Mouse (Mus musculus) forebrain, embryonic 11.5 days (tissue): ENCODE measurements around the gene Smco1. TPM values are rescaled to one million over a fixed set of nuclear protein-coding genes. Genes with fewer than 3 reads are reported as not detected.

Experiments
- ATAC-seq: fragments of 200-750 bp; cut with Nextera tagmentation; replicated peaks from 2 replicates; pipeline ENCODE4 v1.8.0; 2017; ENCODE audit warnings: moderate TSS enrichment; ENCODE audit not compliant: low FRiP score
- DNase-seq: peaks from one replicate; pipeline ENCODE4 v3.0.0-alpha.2; 2017; ENCODE audit warnings: low spot score
- H3K27ac ChIP-seq: fragments of 300-500 bp; sonication (generic); 2 replicates; pipeline ENCODE4 v1.5.1; 2014; ENCODE audit warnings: low read depth, low read length
- H3K27me3 ChIP-seq: fragments of 300-500 bp; sonication (generic); 2 replicates; pipeline ENCODE4 v1.6.1; 2014; ENCODE audit warnings: mild to moderate bottlenecking, low read length, mixed read lengths; ENCODE audit not compliant: control insufficient read depth, insufficient read depth
- H3K36me3 ChIP-seq: fragments of 300-500 bp; sonication (generic); 2 replicates; pipeline ENCODE4 v1.6.1; 2014; ENCODE audit warnings: mild to moderate bottlenecking, low read length, moderate library complexity, mixed read lengths; ENCODE audit not compliant: control insufficient read depth, insufficient read depth
- H3K4me1 ChIP-seq: fragments of 300-500 bp; sonication (generic); replicated peaks from 2 replicates; pipeline ENCODE4 v1.6.1; 2014; ENCODE audit warnings: low read length, mixed read lengths; ENCODE audit not compliant: control insufficient read depth, insufficient read depth
- H3K4me2 ChIP-seq: fragments of 300-500 bp; sonication (generic); 2 replicates; pipeline ENCODE4 v1.6.1; 2014; ENCODE audit warnings: low read depth, mild to moderate bottlenecking, low read length, moderate library complexity, mixed read lengths; ENCODE audit not compliant: severe bottlenecking
- H3K4me3 ChIP-seq: fragments of 300-500 bp; sonication (generic); 2 replicates; pipeline ENCODE4 v1.5.1; 2014; ENCODE audit warnings: low read depth, low read length
- H3K9ac ChIP-seq: fragments of 300-500 bp; sonication (generic); 2 replicates; pipeline ENCODE4 v1.6.1; 2014; ENCODE audit warnings: low read length
- H3K9me3 ChIP-seq: fragments of 300-500 bp; sonication (generic); 2 replicates; pipeline ENCODE4 v1.6.1; 2016; ENCODE audit warnings: low read length, mixed read lengths; ENCODE audit not compliant: control insufficient read depth
- WGBS: fragments of 180-500 bp; shearing (Covaris S2); extraction: QIAGEN DNeasy Blood & Tissue Kit; methylation state at CpG from one replicate; pipeline ENCODE4 v1.1.7; 2014; 5-methylcytosine and 5-hydroxymethylcytosine counted together
- microRNA counts: library from miRNA; unstranded; fragments of <30 nt; microRNA quantifications from one replicate; lab custom pipeline; 2015
- microRNA-seq: library from miRNA; unstranded; fragments of <30 nt; microRNA quantifications from one replicate; pipeline ENCODE4, GENCODE M21; 2016; ENCODE audit not compliant: insufficient number of aligned reads
- polyA plus RNA-seq: library from polyadenylated mRNA; unstranded; fragments of >200 nt; fragmentation: Nextera tagmentation; extraction: Ambion mirVana; gene quantifications from 2 replicates; pipeline ENCODE4 v1.2.1, GENCODE M21; 2014

The Smco1 gene
- polyA plus RNA-seq, 1 experiment from 2014 or later: not detected

- no peaks in the 10 kb centered on the region for H3K4me1 ChIP-seq
- H3K36me3 ChIP-seq: no peaks in the 10 kb centered on the region
- H3K9ac ChIP-seq: no peak overlapping the region
- DNase-seq: no peak
- H3K9me3 ChIP-seq: no peaks in the 10 kb centered on the region
- no peak for ATAC-seq
- WGBS: 44% methylated on average over 7 of the region's 7 CpGs
- H3K4me3 ChIP-seq: no peak overlapping the region
- no peak overlapping the region for H3K4me2 ChIP-seq
- H3K27me3 ChIP-seq: no peaks in the 10 kb centered on the region
- no peak overlapping the region for H3K27ac ChIP-seq
Observed at GRCm38 (mm10) chr16:32323953-32324352, 52.7 kb downstream of the Smco1 start.

MicroRNAs encoded within 50 kb of the gene (microRNA counts, 519-probe panel; counts per million panel counts)
- 31.2 counts per million for microRNA mmu-miR-1946a (lab: Ali Mortazavi, UCI)

Small RNA genes lying within 50 kb of the gene (microRNA-seq; reads per million reads assigned to microRNA genes)
- gene Mir1946a: not detected

Other genes starting within 250 kb of the Smco1 start
- 52.6 and 53.9 TPM in 2 replicates for gene Pak2, start 192.1 kb upstream of the Smco1 start, polyA plus RNA-seq
- 136 and 144 TPM in 2 replicates for gene Pigx, start 171.7 kb upstream of the Smco1 start, polyA plus RNA-seq
- 43.3 and 43.5 TPM in 2 replicates for gene Cep19, start 171.7 kb upstream of the Smco1 start, polyA plus RNA-seq
- 6.7 and 7.5 TPM in 2 replicates for gene Nrros, start 105.9 kb upstream of the Smco1 start, polyA plus RNA-seq
- gene Bex6, start 91.6 kb upstream of the Smco1 start, polyA plus RNA-seq: 0.35 TPM in 1 of 2 replicates, not detected in the other
- gene Fbxo45, start 24.3 kb upstream of the Smco1 start, polyA plus RNA-seq: 28.0 and 31.1 TPM in 2 replicates
- 17.4 and 20.3 TPM in 2 replicates for gene Wdr53, start 24.2 kb upstream of the Smco1 start, polyA plus RNA-seq
- gene Rnf168, start 6.0 kb downstream of the Smco1 start, polyA plus RNA-seq: 36.6 and 40.9 TPM in 2 replicates
- 24.6 and 28.8 TPM in 2 replicates for gene Ubxn7, start 60.8 kb downstream of the Smco1 start, polyA plus RNA-seq
- gene Tm4sf19, start 129.0 kb downstream of the Smco1 start, polyA plus RNA-seq: not detected in 2 replicates
- gene Tctex1d2, start 148.2 kb downstream of the Smco1 start, polyA plus RNA-seq: 33.1 and 36.1 TPM in 2 replicates
- 41.9 and 45.3 TPM in 2 replicates for gene Pcyt1a, start 159.5 kb downstream of the Smco1 start, polyA plus RNA-seq
- gene Slc51a, start 216.4 kb downstream of the Smco1 start, polyA plus RNA-seq: 0.23 and 0.29 TPM in 2 replicates
- gene Zdhhc19, start 224.8 kb downstream of the Smco1 start, polyA plus RNA-seq: not detected in 2 replicates